Mouse (Mus musculus): Measurements from ENCODE around the gene Tnfaip8l3. TPM values are rescaled to one million over a fixed set of nuclear protein-coding genes. Genes with fewer than 3 reads are reported as not detected.

The Tnfaip8l3 gene
- polyA plus RNA-seq, 1 experiment from 2014 or later = 0.39 TPM

- Histone ChIP-seq H3K27me3 (ENCODE audit: control insufficient read depth, insufficient read depth, low read length) (peaks cover 21% of the 10 kb centered on the region), H3K9ac (ENCODE audit: low read length) (no peak overlapping the region), H3K4me3 (ENCODE audit: control insufficient read depth in 1 of 2, insufficient read depth in 1 of 2, low read depth in 1 of 2, low read length in 2 of 2) (no peak overlapping the region), H3K36me3 (ENCODE audit: control insufficient read depth, insufficient read depth, low read length) (no peaks in the 10 kb centered on the region), H3K9me3 (ENCODE audit: control insufficient read depth, low read length) (no peaks in the 10 kb centered on the region), H3K4me1 (ENCODE audit: control insufficient read depth in 2 of 2, insufficient read depth in 2 of 2, low read length in 2 of 2) (peaks cover 4 to 7% of the 10 kb centered on the region in 2 experiments), H3K4me2 (ENCODE audit: low read length) (no peak overlapping the region), H3K27ac (replicated peaks in 1 of 2; ENCODE audit: control insufficient read depth in 1 of 2, insufficient read depth in 1 of 2, low read depth in 2 of 2, low read length in 2 of 2) (no peak overlapping the region)
- 55% methylated on average over 7 of the region's 7 CpGs for WGBS
- ATAC-seq (ENCODE audit: insufficient number of reproducible peaks, insufficient read depth, low FRiP score, low read depth) = no peak
These were observed 3.4 kb upstream of the Tnfaip8l3 start for GRCm38 (mm10) chr9:54071474-54072095.

GRCm38 (mm10) chr9:54069204-54069603 is 1.0 kb upstream of the Tnfaip8l3 start:
- H3K4me3 ChIP-seq (ENCODE audit: control insufficient read depth in 1 of 2, insufficient read depth in 1 of 2, low read depth in 1 of 2, low read length in 2 of 2) = peak overlapping the region; percentile 47 to 48
- WGBS = 51% methylated on average over 5 of the region's 5 CpGs
- peaks cover 4 to 7% of the 10 kb centered on the region in 2 experiments for H3K4me1 ChIP-seq (ENCODE audit: control insufficient read depth in 2 of 2, insufficient read depth in 2 of 2, low read length in 2 of 2)
- peak overlapping the region; percentile 97 for H3K4me2 ChIP-seq (ENCODE audit: low read length)
- H3K9me3 ChIP-seq (ENCODE audit: control insufficient read depth, low read length) = no peaks in the 10 kb centered on the region
- H3K27ac ChIP-seq (replicated peaks in 1 of 2; ENCODE audit: control insufficient read depth in 1 of 2, insufficient read depth in 1 of 2, low read depth in 2 of 2, low read length in 2 of 2) = no peak overlapping the region
- H3K9ac ChIP-seq (ENCODE audit: low read length) = peak overlapping the region; percentile 45; the same call in 1 of the 2 replicates
- peaks cover 29% of the 10 kb centered on the region for H3K27me3 ChIP-seq (ENCODE audit: control insufficient read depth, insufficient read depth, low read length)
- no peak for ATAC-seq (ENCODE audit: insufficient number of reproducible peaks, insufficient read depth, low FRiP score, low read depth)
- H3K36me3 ChIP-seq (ENCODE audit: control insufficient read depth, insufficient read depth, low read length) = no peaks in the 10 kb centered on the region

- ATAC-seq (ENCODE audit: insufficient number of reproducible peaks, insufficient read depth, low FRiP score, low read depth) = peak; percentile 62; the same call in 1 of the 2 replicates
- Histone ChIP-seq H3K9ac (ENCODE audit: low read length) (peak overlapping the region; percentile 45), H3K4me1 (ENCODE audit: control insufficient read depth in 2 of 2, insufficient read depth in 2 of 2, low read length in 2 of 2) (peaks cover 4 to 7% of the 10 kb centered on the region in 2 experiments), H3K4me2 (ENCODE audit: low read length) (peak overlapping the region; percentile 97), H3K9me3 (ENCODE audit: control insufficient read depth, low read length) (no peaks in the 10 kb centered on the region), H3K4me3 (ENCODE audit: control insufficient read depth in 1 of 2, insufficient read depth in 1 of 2, low read depth in 1 of 2, low read length in 2 of 2) (peak overlapping the region; percentile 47 to 48), H3K36me3 (ENCODE audit: control insufficient read depth, insufficient read depth, low read length) (no peaks in the 10 kb centered on the region), H3K27me3 (ENCODE audit: control insufficient read depth, insufficient read depth, low read length) (peaks cover 32% of the 10 kb centered on the region), H3K27ac (replicated peaks in 1 of 2; ENCODE audit: control insufficient read depth in 1 of 2, insufficient read depth in 1 of 2, low read depth in 2 of 2, low read length in 2 of 2) (no peak overlapping the region)
- WGBS = 2% methylated on average over 11 of the region's 11 CpGs
These were observed 589 bp upstream of the Tnfaip8l3 start for GRCm38 (mm10) chr9:54068777-54069176.

GRCm38 (mm10) chr9:54067642-54068031 is 551 bp downstream of the Tnfaip8l3 start:
- H3K9me3 ChIP-seq (ENCODE audit: control insufficient read depth, low read length) = no peaks in the 10 kb centered on the region
- peak overlapping the region; percentile 47 to 48 for H3K4me3 ChIP-seq (ENCODE audit: control insufficient read depth in 1 of 2, insufficient read depth in 1 of 2, low read depth in 1 of 2, low read length in 2 of 2)
- peak overlapping the region; percentile 97 for H3K4me2 ChIP-seq (ENCODE audit: low read length)
- H3K9ac ChIP-seq (ENCODE audit: low read length) = peak overlapping the region; percentile 45
- no peak overlapping the region for H3K27ac ChIP-seq (replicated peaks in 1 of 2; ENCODE audit: control insufficient read depth in 1 of 2, insufficient read depth in 1 of 2, low read depth in 2 of 2, low read length in 2 of 2)
- H3K4me1 ChIP-seq (ENCODE audit: control insufficient read depth in 2 of 2, insufficient read depth in 2 of 2, low read length in 2 of 2) = peaks cover 4 to 7% of the 10 kb centered on the region in 2 experiments
- H3K36me3 ChIP-seq (ENCODE audit: control insufficient read depth, insufficient read depth, low read length) = no peaks in the 10 kb centered on the region
- ATAC-seq (ENCODE audit: insufficient number of reproducible peaks, insufficient read depth, low FRiP score, low read depth) = no peak
- H3K27me3 ChIP-seq (ENCODE audit: control insufficient read depth, insufficient read depth, low read length) = peaks cover 32% of the 10 kb centered on the region
- WGBS = 4% methylated on average over 16 of the region's 16 CpGs

- H3K27ac ChIP-seq (replicated peaks in 1 of 2; ENCODE audit: control insufficient read depth in 1 of 2, insufficient read depth in 1 of 2, low read depth in 2 of 2, low read length in 2 of 2) = no peak overlapping the region
- H3K9ac ChIP-seq (ENCODE audit: low read length) = no peak overlapping the region
- H3K9me3 ChIP-seq (ENCODE audit: control insufficient read depth, low read length) = no peaks in the 10 kb centered on the region
- no peak overlapping the region for H3K4me2 ChIP-seq (ENCODE audit: low read length)
- 57% methylated on average over 3 of the region's 3 CpGs for WGBS
- H3K4me1 ChIP-seq (ENCODE audit: control insufficient read depth in 2 of 2, insufficient read depth in 2 of 2, low read length in 2 of 2) = peaks cover 4 to 7% of the 10 kb centered on the region in 2 experiments
- no peak overlapping the region for H3K4me3 ChIP-seq (ENCODE audit: control insufficient read depth in 1 of 2, insufficient read depth in 1 of 2, low read depth in 1 of 2, low read length in 2 of 2)
- H3K27me3 ChIP-seq (ENCODE audit: control insufficient read depth, insufficient read depth, low read length) = peaks cover 32% of the 10 kb centered on the region
- no peaks in the 10 kb centered on the region for H3K36me3 ChIP-seq (ENCODE audit: control insufficient read depth, insufficient read depth, low read length)
- no peak for ATAC-seq (ENCODE audit: insufficient number of reproducible peaks, insufficient read depth, low FRiP score, low read depth)
These were observed 3.4 kb downstream of the Tnfaip8l3 start for GRCm38 (mm10) chr9:54064836-54065235.

GRCm38 (mm10) chr9:54063655-54064054 is 4.5 kb downstream of the Tnfaip8l3 start:
- Histone ChIP-seq H3K4me1 (ENCODE audit: control insufficient read depth in 2 of 2, insufficient read depth in 2 of 2, low read length in 2 of 2) (peaks cover 0 to 3% of the 10 kb centered on the region in 2 experiments; a peak in 1 of 4 replicates), H3K4me2 (ENCODE audit: low read length) (no peak overlapping the region), H3K36me3 (ENCODE audit: control insufficient read depth, insufficient read depth, low read length) (no peaks in the 10 kb centered on the region), H3K9me3 (ENCODE audit: control insufficient read depth, low read length) (no peaks in the 10 kb centered on the region), H3K4me3 (ENCODE audit: control insufficient read depth in 1 of 2, insufficient read depth in 1 of 2, low read depth in 1 of 2, low read length in 2 of 2) (no peak overlapping the region), H3K27me3 (ENCODE audit: control insufficient read depth, insufficient read depth, low read length) (peaks cover 31% of the 10 kb centered on the region), H3K27ac (replicated peaks in 1 of 2; ENCODE audit: control insufficient read depth in 1 of 2, insufficient read depth in 1 of 2, low read depth in 2 of 2, low read length in 2 of 2) (no peak overlapping the region), H3K9ac (ENCODE audit: low read length) (no peak overlapping the region)
- ATAC-seq (ENCODE audit: insufficient number of reproducible peaks, insufficient read depth, low FRiP score, low read depth) = no peak
- WGBS = 71% methylated on average over 3 of the region's 3 CpGs

- 69% methylated on average over 5 of the region's 5 CpGs for WGBS
- no peaks in the 10 kb centered on the region for H3K36me3 ChIP-seq (ENCODE audit: control insufficient read depth, insufficient read depth, low read length)
These were observed 6.5 kb downstream of the Tnfaip8l3 start for GRCm38 (mm10) chr9:54061666-54062065.

More at GRCm38 (mm10) chr9:54061666-54062065, 6.5 kb downstream of the Tnfaip8l3 start:
- H3K4me2 ChIP-seq (ENCODE audit: low read length) = no peak overlapping the region
- ATAC-seq (ENCODE audit: insufficient number of reproducible peaks, insufficient read depth, low FRiP score, low read depth) = no peak
- H3K27me3 ChIP-seq (ENCODE audit: control insufficient read depth, insufficient read depth, low read length) = peaks cover 11% of the 10 kb centered on the region
- H3K4me3 ChIP-seq (ENCODE audit: control insufficient read depth in 1 of 2, insufficient read depth in 1 of 2, low read depth in 1 of 2, low read length in 2 of 2) = no peak overlapping the region
- H3K27ac ChIP-seq (replicated peaks in 1 of 2; ENCODE audit: control insufficient read depth in 1 of 2, insufficient read depth in 1 of 2, low read depth in 2 of 2, low read length in 2 of 2) = no peak overlapping the region
- H3K4me1 ChIP-seq (ENCODE audit: control insufficient read depth in 2 of 2, insufficient read depth in 2 of 2, low read length in 2 of 2) = no peaks in the 10 kb centered on the region
- H3K9ac ChIP-seq (ENCODE audit: low read length) = no peak overlapping the region
- no peaks in the 10 kb centered on the region for H3K9me3 ChIP-seq (ENCODE audit: control insufficient read depth, low read length)

Measured in heart, embryonic 14.5 days (tissue).